ENCODE assay signal across 8 mouse cellular contexts in the genomic region with DNA sequence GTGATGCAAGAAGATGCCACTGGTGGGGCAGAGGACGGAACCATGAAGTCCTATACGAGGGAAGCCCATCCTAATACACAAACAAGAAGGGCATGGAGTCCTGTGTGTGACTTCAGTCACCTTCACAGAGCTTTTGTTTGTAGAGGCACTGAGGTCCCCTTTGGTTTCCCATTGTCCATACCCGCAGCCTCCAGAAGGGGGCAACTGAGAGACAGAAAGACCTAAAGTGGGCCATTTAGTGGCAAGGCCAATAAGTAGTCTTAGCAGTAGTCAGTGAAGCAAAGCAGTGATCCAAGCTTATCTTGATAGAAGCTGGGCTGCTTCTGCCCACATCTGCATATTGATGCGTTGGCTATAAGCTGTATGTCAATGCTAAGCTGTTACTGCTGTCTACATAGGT.
A peak's percentile ranks its signal among the peaks of the same experiment; 100 is the strongest.
DNase-seq lines count a peak whose midpoint lies in the region; ATAC-seq and TF ChIP-seq lines count a peak whose summit lies in the region.
"Had no signal": no experiment of that assay in that cellular context is flagged by ENCODE, and none has a peak within 500 bp of the region (broad histone marks: within the 10 kb centered on the region; RNA-seq: fewer than 3 reads in every experiment).

No protein-coding gene starts in this region.

- H3K4me2 ChIP-seq in kidney, embryonic 16.5 days (replicated peaks; ENCODE audit: low read depth, low read length): no peak overlapping the region
- H3K4me2 ChIP-seq: embryonic facial prominence, embryonic 12.5 days had no signal

- TF ChIP-seq POLR2A in lung, adult 2 months (IDR thresholded peaks at IDR 0.05; ENCODE audit: borderline replicate concordance, extremely low read depth, low read depth, low read length): no peak

- no peak for ATAC-seq in kidney, embryonic 16.5 days (ENCODE audit: low FRiP score, low TSS enrichment)
- ATAC-seq in erythroid progenitor cell, adult 5-6 weeks (replicated peaks; ENCODE audit: low FRiP score, poor library complexity, severe bottlenecking): no peak

- TF ChIP-seq CTCF in lung, adult 2 months (IDR thresholded peaks at IDR 0.05; ENCODE audit: insufficient read depth, low read length): peak; percentile 27; the same call in 1 of the 2 replicates

- no peak overlapping the region for H3K9ac ChIP-seq in kidney, embryonic 16.5 days (replicated peaks; ENCODE audit: low read length)
- H3K9ac ChIP-seq: embryonic facial prominence, embryonic 12.5 days had no signal

- H3K4me1 ChIP-seq in kidney, embryonic 16.5 days (ENCODE audit: insufficient read depth, low read length): peaks cover 22% of the 10 kb centered on the region
- 0 out of 2 replicates have a peak, but pooled peaks cover 1% of the 10 kb centered on the region for H3K4me1 ChIP-seq in lung, adult 2 months (ENCODE audit: control insufficient read depth, insufficient read depth, low read length)

- DNase-seq in kidney, adult 9 months: peak; percentile 60
- DNase-seq in ES-CJ7 (ENCODE audit: low read depth, low spot score): peak; percentile 51
- DNase-seq in ZHBTc4 (ENCODE audit: low read depth, low spot score): peak; percentile 67
- DNase-seq in lung, adult 2 months: no peak
- DNase-seq in urinary bladder, postnatal 10 days (ENCODE audit: low spot score): no peak

- no peaks in the 10 kb centered on the region for H3K36me3 ChIP-seq in kidney, embryonic 16.5 days (ENCODE audit: insufficient read depth, low read length)
- H3K36me3 ChIP-seq: embryonic facial prominence, embryonic 12.5 days had no signal

- H3K27ac ChIP-seq in kidney, embryonic 16.5 days (ENCODE audit: low read length): no peak overlapping the region
- H3K27ac ChIP-seq: embryonic facial prominence, embryonic 12.5 days had no signal

- no peaks in the 10 kb centered on the region for H3K27me3 ChIP-seq in kidney, embryonic 16.5 days (ENCODE audit: insufficient read depth, low read length)
- H3K27me3 ChIP-seq: embryonic facial prominence, embryonic 12.5 days had no signal

- no peak overlapping the region for H3K4me3 ChIP-seq in kidney, embryonic 16.5 days (ENCODE audit: low read length)
- H3K4me3 ChIP-seq in lung, adult 2 months (replicated peaks; ENCODE audit: extremely low read depth, low read depth, low read length): no peak overlapping the region
- H3K4me3 ChIP-seq: embryonic facial prominence, embryonic 12.5 days had no signal

- no peaks in the 10 kb centered on the region for H3K9me3 ChIP-seq in kidney, embryonic 16.5 days (ENCODE audit: low read length)
- H3K9me3 ChIP-seq: embryonic facial prominence, embryonic 12.5 days had no signal

- 74% methylated on average over 4 of the region's 4 CpGs for WGBS in kidney, embryonic 16.5 days
- 78% methylated on average over 4 of the region's 4 CpGs for WGBS in lung, adult 2 months

Comparison
In these comparisons a context has a peak if more than half of its experiments do, and no peak if none do; other contexts are left out.
1. DNase-seq: peak in kidney, adult 9 months (single experiment), ES-CJ7 (single experiment) and ZHBTc4 (single experiment); none in lung, adult 2 months (single experiment) and urinary bladder, postnatal 10 days (single experiment).